10 mouse cellular contexts compared by ENCODE assay signal in genomic region chr2:27691139-27691720, GRCm38 (mm10). TPM values are rescaled to one million over a fixed set of nuclear protein-coding genes. Genes with fewer than 3 reads are reported as not detected.
DNase-seq lines count a peak whose midpoint lies in the region; ATAC-seq and TF ChIP-seq lines count a peak whose summit lies in the region.
"Had no signal": no experiment of that assay in that cellular context is flagged by ENCODE, and none has a peak within 500 bp of the region (broad histone marks: within the 10 kb centered on the region; RNA-seq: fewer than 3 reads in every experiment).

No protein-coding gene starts in this region.

- intact Hi-C loops in gastrocnemius, adult 2 months (cut with DNase I) = no loop called here

- no peak for TF ChIP-seq POLR2A in liver, adult 2 months (IDR thresholded peaks at IDR 0.05; ENCODE audit: extremely low read depth, insufficient read depth, low read length)

- peak overlapping the region; percentile 56 for H3K4me3 ChIP-seq in gastrocnemius, adult 2 months
- H3K4me3 ChIP-seq in liver, adult 2 months (ENCODE audit: insufficient read depth, low read depth, low read length) = no peak overlapping the region
- no peak overlapping the region for H3K4me3 ChIP-seq in hindbrain, embryonic 13.5 days
- H3K4me3 ChIP-seq in neural tube, embryonic 13.5 days = no peak overlapping the region

- no peak for ATAC-seq in hindbrain, embryonic 13.5 days (ENCODE audit: low FRiP score)
- no peak for ATAC-seq in neural tube, embryonic 13.5 days (ENCODE audit: low read depth)

- H3K9me3 ChIP-seq in hindbrain, embryonic 13.5 days = no peaks in the 10 kb centered on the region
- H3K9me3 ChIP-seq in neural tube, embryonic 13.5 days = no peaks in the 10 kb centered on the region

- H3K9ac ChIP-seq in liver, adult 2 months (ENCODE audit: low read depth, low read length) = peak overlapping the region; percentile 50
- no peak overlapping the region; the same call in 1 of the 2 replicates for H3K9ac ChIP-seq in hindbrain, embryonic 13.5 days
- H3K9ac ChIP-seq in neural tube, embryonic 13.5 days = no peak overlapping the region

- peaks cover 95% of the 10 kb centered on the region for H3K79me2 ChIP-seq in liver, adult 2 months (ENCODE audit: control insufficient read depth, insufficient read depth, low read length)

- peak overlapping the region; percentile 86 for H3K27ac ChIP-seq in gastrocnemius, adult 2 months
- H3K27ac ChIP-seq in liver, adult 2 months (replicated peaks; ENCODE audit: insufficient read depth, low read depth, low read length) = peak overlapping the region; percentile 65
- peak overlapping the region; percentile 36; the same call in 1 of the 2 replicates for H3K27ac ChIP-seq in hindbrain, embryonic 13.5 days
- H3K27ac ChIP-seq in neural tube, embryonic 13.5 days (replicated peaks) = peak overlapping the region; percentile 52; the same call in 1 of the 2 replicates

- H3K27me3 ChIP-seq in liver, adult 2 months (ENCODE audit: control insufficient read depth, insufficient read depth, low read length) = no peaks in the 10 kb centered on the region
- no peaks in the 10 kb centered on the region for H3K27me3 ChIP-seq in hindbrain, embryonic 13.5 days
- H3K27me3 ChIP-seq in neural tube, embryonic 13.5 days = no peaks in the 10 kb centered on the region

- TF ChIP-seq CTCF in gastrocnemius, adult 2 months (IDR thresholded peaks at IDR 0.05) = no peak
- no peak for TF ChIP-seq CTCF in liver, adult 2 months (IDR thresholded peaks at IDR 0.05; ENCODE audit: low read depth, low read length)

- peaks cover 86% of the 10 kb centered on the region for H3K4me1 ChIP-seq in liver, adult 2 months (ENCODE audit: control insufficient read depth, insufficient read depth, low read length)
- H3K4me1 ChIP-seq in hindbrain, embryonic 13.5 days (replicated peaks) = peaks cover 83% of the 10 kb centered on the region
- peaks cover 28% of the 10 kb centered on the region for H3K4me1 ChIP-seq in neural tube, embryonic 13.5 days (replicated peaks)

- H3K36me3 ChIP-seq in liver, adult 2 months (ENCODE audit: control insufficient read depth, insufficient read depth, low read length) = no peaks in the 10 kb centered on the region
- H3K36me3 ChIP-seq in hindbrain, embryonic 13.5 days = no peaks in the 10 kb centered on the region
- H3K36me3 ChIP-seq in neural tube, embryonic 13.5 days = no peaks in the 10 kb centered on the region

- H3K4me2 ChIP-seq in hindbrain, embryonic 13.5 days = no peak overlapping the region
- H3K4me2 ChIP-seq in neural tube, embryonic 13.5 days = no peak overlapping the region

- 46% methylated on average over 14 of the region's 14 CpGs for WGBS in liver, adult 2 months
- WGBS in hindbrain, embryonic 13.5 days = 82% methylated on average over 14 of the region's 14 CpGs
- 82% methylated on average over 13 of the region's 14 CpGs for WGBS in neural tube, embryonic 13.5 days

- DNase-seq in gastrocnemius, adult 2 months = peak; percentile 55
- DNase-seq in gastrocnemius, adult 8-10 months (ENCODE audit: low spot score in 2 of 2) = no peak
- no peak for DNase-seq in liver, adult 2 months (ENCODE audit: extremely low read depth, low read depth, low spot score)
- no peak for DNase-seq in liver
- DNase-seq in frontal cortex, postnatal 36 days (ENCODE audit: low spot score in 2 of 2) = no peak
- DNase-seq in cerebellum, postnatal 10 days = no peak
- DNase-seq: adrenal gland, postnatal 10 days; cerebellum, postnatal 25 days had no signal

RNA-seq across cellular contexts. Expression of gene Rxra, which starts 15.0 kb away (rescaled TPM):
- 100 to 1,000 TPM; 118 to 120 TPM for total RNA-seq in gastrocnemius, adult 2 months (2021)
- total RNA-seq in gastrocnemius, adult 8-10 months (2022) = 100 to 1,000 TPM; 127 to 155 (median 141) TPM
- 108 and 124 TPM in 2 replicates for total RNA-seq in liver, adult 2 months (2014; rRNA removed)
- polyA plus RNA-seq in liver, adult 2 months (2012; rRNA removed) = 303 and 313 TPM in 2 replicates
- 4.6 and 4.7 TPM in 2 replicates for polyA plus RNA-seq in hindbrain, embryonic 13.5 days (2015; fragmentation: Nextera tagmentation; extraction: Ambion mirVana)
- 3.2 and 4.7 TPM in 2 replicates for polyA plus RNA-seq in neural tube, embryonic 13.5 days (2015; fragmentation: Nextera tagmentation; extraction: Ambion mirVana)

Comparison
In these comparisons a context has a peak if more than half of its experiments do, and no peak if none do; other contexts are left out.
1. H3K27ac ChIP-seq: peak in every context shown above with its lines; median percentile 86 in gastrocnemius, adult 2 months; 65 in liver, adult 2 months; 52 in neural tube, embryonic 13.5 days; 36 in hindbrain, embryonic 13.5 days.